Mouse (Mus musculus): ENCODE results near the gene Rpl4. TPM values are rescaled to one million over a fixed set of nuclear protein-coding genes. Genes with fewer than 3 reads are reported as not detected.
"Not testable (repeated sequence)": the region's sequence is repeated elsewhere in the genome, so short reads cannot be mapped to it uniquely, and the experiment has no call there.

Gene Rpl4
- polyA plus RNA-seq, 1 experiment from 2014 or later = 1,021 TPM

GRCm38 (mm10) chr9:64198068-64198762, 25.0 kb downstream of the Rpl4 start:
- no peaks in the 10 kb centered on the region for H3K4me1 ChIP-seq (replicated peaks)
- no peak overlapping the region for H3K9ac ChIP-seq
- no peak overlapping the region for H3K4me3 ChIP-seq (replicated peaks)
- H3K27me3 ChIP-seq = no peaks in the 10 kb centered on the region
- H3K9me3 ChIP-seq (replicated peaks) = no peaks in the 10 kb centered on the region
- 78% methylated on average over 5 of the region's 5 CpGs for WGBS (ENCODE audit: insufficient replicate concordance)
- ATAC-seq (ENCODE audit: low read depth) = no peak
- H3K36me3 ChIP-seq = peaks cover 14% of the 10 kb centered on the region; the same call in 1 of the 2 replicates
- H3K27ac ChIP-seq = no peak overlapping the region
- DNase-seq = no peak
- H3K4me2 ChIP-seq = no peak overlapping the region

GRCm38 (mm10) chr9:64198763-64199418, 25.7 kb downstream of the Rpl4 start:
- H3K27me3 ChIP-seq; H3K4me3 ChIP-seq (replicated peaks); DNase-seq; H3K4me2 ChIP-seq; H3K4me1 ChIP-seq (replicated peaks); H3K9me3 ChIP-seq (replicated peaks); H3K27ac ChIP-seq; H3K36me3 ChIP-seq; ATAC-seq (ENCODE audit: low read depth); H3K9ac ChIP-seq: not testable (repeated sequence)
- WGBS (ENCODE audit: insufficient replicate concordance) = 77% methylated on average over 7 of the region's 7 CpGs

GRCm38 (mm10) chr9:64199897-64200296, 26.7 kb downstream of the Rpl4 start:
- WGBS (ENCODE audit: insufficient replicate concordance) = 50% methylated on average over 2 of the region's 2 CpGs
- H3K4me1 ChIP-seq (replicated peaks) = no peaks in the 10 kb centered on the region
- H3K9me3 ChIP-seq (replicated peaks) = no peaks in the 10 kb centered on the region
- H3K27me3 ChIP-seq = no peaks in the 10 kb centered on the region
- H3K4me3 ChIP-seq (replicated peaks) = no peak overlapping the region
- H3K4me2 ChIP-seq = no peak overlapping the region
- no peak for DNase-seq
- H3K9ac ChIP-seq = no peak overlapping the region
- H3K27ac ChIP-seq = no peak overlapping the region
- H3K36me3 ChIP-seq = peaks cover 14% of the 10 kb centered on the region; the same call in 1 of the 2 replicates
- ATAC-seq (ENCODE audit: low read depth) = no peak

GRCm38 (mm10) chr9:64202331-64202730, 29.2 kb downstream of the Rpl4 start:
- no peak overlapping the region for H3K4me2 ChIP-seq
- H3K4me1 ChIP-seq (replicated peaks) = no peaks in the 10 kb centered on the region
- H3K9me3 ChIP-seq (replicated peaks) = no peaks in the 10 kb centered on the region
- peaks cover 21% of the 10 kb centered on the region for H3K36me3 ChIP-seq
- no peaks in the 10 kb centered on the region for H3K27me3 ChIP-seq
- no peak overlapping the region for H3K4me3 ChIP-seq (replicated peaks)
- no peak for ATAC-seq (ENCODE audit: low read depth)
- no peak overlapping the region for H3K27ac ChIP-seq
- H3K9ac ChIP-seq = no peak overlapping the region
- DNase-seq = no peak

- H3K9me3 ChIP-seq (replicated peaks) = no peaks in the 10 kb centered on the region
- H3K4me1 ChIP-seq (replicated peaks) = no peaks in the 10 kb centered on the region
- H3K27me3 ChIP-seq = no peaks in the 10 kb centered on the region
- no peak overlapping the region for H3K27ac ChIP-seq
- H3K4me2 ChIP-seq = no peak overlapping the region
- no peak overlapping the region for H3K9ac ChIP-seq
- H3K4me3 ChIP-seq (replicated peaks) = no peak overlapping the region
- ATAC-seq (ENCODE audit: low read depth) = no peak
- DNase-seq = no peak
- H3K36me3 ChIP-seq = peaks cover 21% of the 10 kb centered on the region
These were observed 29.7 kb downstream of the Rpl4 start for GRCm38 (mm10) chr9:64202866-64203265.

- H3K36me3 ChIP-seq = peaks cover 35% of the 10 kb centered on the region
- H3K9ac ChIP-seq = no peak overlapping the region
- no peak overlapping the region for H3K4me2 ChIP-seq
- ATAC-seq (ENCODE audit: low read depth) = no peak
- 75% methylated on average over 3 of the region's 3 CpGs for WGBS (ENCODE audit: insufficient replicate concordance)
- no peak for DNase-seq
- no peak overlapping the region for H3K27ac ChIP-seq
- H3K4me1 ChIP-seq (replicated peaks) = no peaks in the 10 kb centered on the region
- no peaks in the 10 kb centered on the region for H3K27me3 ChIP-seq
- no peaks in the 10 kb centered on the region for H3K9me3 ChIP-seq (replicated peaks)
- no peak overlapping the region for H3K4me3 ChIP-seq (replicated peaks)
These were observed 34.4 kb downstream of the Rpl4 start for GRCm38 (mm10) chr9:64207509-64208084.

- Histone ChIP-seq H3K4me3 (replicated peaks) (no peak overlapping the region), H3K4me2 (no peak overlapping the region), H3K9me3 (replicated peaks) (no peaks in the 10 kb centered on the region), H3K9ac (no peak overlapping the region), H3K27me3 (no peaks in the 10 kb centered on the region), H3K36me3 (peaks cover 24% of the 10 kb centered on the region), H3K4me1 (replicated peaks) (peaks cover 22% of the 10 kb centered on the region), H3K27ac (no peak overlapping the region)
- DNase-seq (no peak), ATAC-seq (ENCODE audit: low read depth) (no peak)
- 83% methylated on average over 17 of the region's 17 CpGs for WGBS (ENCODE audit: insufficient replicate concordance)
These were observed 41.3 kb downstream of the Rpl4 start for GRCm38 (mm10) chr9:64214452-64214851.

GRCm38 (mm10) chr9:64216090-64216489, 42.9 kb downstream of the Rpl4 start:
- DNase-seq (no peak), ATAC-seq (ENCODE audit: low read depth) (no peak)
- Histone ChIP-seq H3K27me3 (no peaks in the 10 kb centered on the region), H3K9me3 (replicated peaks) (no peaks in the 10 kb centered on the region), H3K4me3 (replicated peaks) (no peak overlapping the region), H3K4me1 (replicated peaks) (peaks cover 29% of the 10 kb centered on the region), H3K4me2 (no peak overlapping the region), H3K9ac (no peak overlapping the region), H3K27ac (no peak overlapping the region), H3K36me3 (peaks cover 13% of the 10 kb centered on the region)
- WGBS (ENCODE audit: insufficient replicate concordance) = 29% methylated on average over 4 of the region's 4 CpGs

GRCm38 (mm10) chr9:64216641-64217040, 43.5 kb downstream of the Rpl4 start:
- Histone ChIP-seq H3K27ac (no peak overlapping the region), H3K9me3 (replicated peaks) (no peaks in the 10 kb centered on the region), H3K9ac (no peak overlapping the region), H3K4me1 (replicated peaks) (peaks cover 29% of the 10 kb centered on the region), H3K4me3 (replicated peaks) (no peak overlapping the region), H3K36me3 (peaks cover 10% of the 10 kb centered on the region), H3K27me3 (no peaks in the 10 kb centered on the region), H3K4me2 (no peak overlapping the region)
- ATAC-seq (ENCODE audit: low read depth) = no peak
- no peak for DNase-seq
- 94% methylated on average over 2 of the region's 2 CpGs for WGBS (ENCODE audit: insufficient replicate concordance)

- ATAC-seq (ENCODE audit: low read depth) (no peak), DNase-seq (no peak)
- no peak overlapping the region for H3K27ac ChIP-seq
- no peak overlapping the region for H3K9ac ChIP-seq
- no peaks in the 10 kb centered on the region for H3K9me3 ChIP-seq (replicated peaks)
- H3K36me3 ChIP-seq = 0 out of 2 replicates have a peak, but pooled peaks cover 4% of the 10 kb centered on the region
- H3K27me3 ChIP-seq = no peaks in the 10 kb centered on the region
- no peak overlapping the region for H3K4me3 ChIP-seq (replicated peaks)
- peaks cover 35% of the 10 kb centered on the region for H3K4me1 ChIP-seq (replicated peaks)
- H3K4me2 ChIP-seq = no peak overlapping the region
These were observed 44.7 kb downstream of the Rpl4 start for GRCm38 (mm10) chr9:64217887-64218286.

GRCm38 (mm10) chr9:64219305-64219704, 46.1 kb downstream of the Rpl4 start:
- peaks cover 35% of the 10 kb centered on the region for H3K4me1 ChIP-seq (replicated peaks)
- WGBS (ENCODE audit: insufficient replicate concordance) = 76% methylated on average over 1 of the region's 1 CpGs
- no peak overlapping the region for H3K27ac ChIP-seq
- H3K36me3 ChIP-seq = 0 out of 2 replicates have a peak, but pooled peaks cover 2% of the 10 kb centered on the region
- H3K9me3 ChIP-seq (replicated peaks) = no peaks in the 10 kb centered on the region
- H3K4me3 ChIP-seq (replicated peaks) = no peak overlapping the region
- no peaks in the 10 kb centered on the region for H3K27me3 ChIP-seq
- no peak overlapping the region for H3K9ac ChIP-seq
- DNase-seq = no peak
- no peak overlapping the region for H3K4me2 ChIP-seq
- no peak for ATAC-seq (ENCODE audit: low read depth)
